Mouse (Mus musculus): ENCODE results near the gene Sigirr. TPM values are rescaled to one million over a fixed set of nuclear protein-coding genes. Genes with fewer than 3 reads are reported as not detected.

Sigirr gene
- polyA plus RNA-seq (2012; rRNA removed) = 11.4 and 12.8 TPM in 2 replicates

DNA sequence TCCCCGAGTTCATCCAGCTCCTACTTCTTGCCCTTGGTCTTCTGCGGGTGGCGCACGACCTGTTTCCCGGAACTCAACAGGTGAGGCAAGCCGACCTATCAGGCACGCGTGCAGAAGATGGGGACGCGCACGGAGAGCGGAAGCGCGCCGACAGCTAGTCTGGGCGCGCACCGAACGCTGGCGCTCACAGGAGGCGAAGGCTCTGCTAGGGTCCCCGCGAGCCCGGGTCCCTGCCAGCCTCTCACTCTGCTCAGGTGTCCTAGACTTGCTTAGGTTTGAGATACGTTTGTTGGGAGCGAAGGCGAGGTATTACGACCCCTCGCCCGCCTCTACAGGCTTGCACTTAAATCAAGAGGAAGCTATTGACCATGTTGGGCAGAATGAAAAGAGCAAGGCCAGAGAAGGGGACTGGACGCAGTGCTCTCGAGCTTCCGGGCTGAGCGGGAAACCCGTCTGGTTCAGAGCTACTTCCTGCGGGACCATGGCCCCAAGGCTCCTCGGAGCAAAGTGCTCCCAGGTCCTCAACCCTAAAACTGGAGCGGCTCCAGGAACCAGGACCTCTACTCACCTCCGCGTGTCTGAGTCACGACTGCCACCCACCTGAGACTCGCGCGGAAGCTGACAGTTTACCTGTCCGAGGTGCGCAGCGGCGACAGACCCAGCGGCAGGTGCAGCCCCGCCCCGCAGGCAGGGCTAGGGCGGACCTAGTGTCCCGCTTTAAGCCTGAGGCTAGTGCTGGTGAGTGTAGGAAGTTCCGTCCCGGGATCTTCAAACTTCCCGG lies at the start of gene Sigirr:
Gene Sigirr (minus strand): TSS at position 662 of the 781 bp plus-strand sequence.

DNA sequence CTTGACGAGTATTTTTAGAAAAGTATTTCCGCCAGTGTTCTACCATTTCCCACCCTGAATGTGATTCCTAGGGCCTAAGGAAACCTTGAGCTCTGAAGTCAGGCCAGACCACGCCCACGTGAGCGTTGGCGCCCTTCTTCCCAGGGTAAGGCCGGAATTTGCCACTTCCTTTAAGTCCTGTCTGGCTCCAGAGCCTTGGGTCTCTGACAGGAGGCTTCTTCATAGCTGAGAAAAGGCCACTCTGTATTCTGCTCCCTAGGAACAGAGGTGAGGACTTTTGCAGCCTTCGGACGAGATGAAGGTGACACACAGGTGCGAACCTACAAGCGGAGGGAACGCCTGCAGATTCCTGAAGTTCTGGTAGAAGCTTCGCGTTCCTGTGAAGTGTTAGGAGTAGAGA lies 21.9 kb upstream of the Sigirr start, which contains the start of gene Ptdss2:
Gene Ptdss2 (plus strand): TSS at position 138 of the 400 bp plus-strand sequence.

GRCm38 (mm10) chr7:141117636-141118035 lies 17.3 kb upstream of the Sigirr start, which contains the start of gene Ano9:
Gene Ano9, minus strand, starts transcription at chr7:141117806.

GRCm38 (mm10) chr7:141077841-141078240 lies 22.5 kb downstream of the Sigirr start, which contains the start of gene Pkp3:
Gene Pkp3, plus strand, starts transcription at chr7:141078218.

DNA sequence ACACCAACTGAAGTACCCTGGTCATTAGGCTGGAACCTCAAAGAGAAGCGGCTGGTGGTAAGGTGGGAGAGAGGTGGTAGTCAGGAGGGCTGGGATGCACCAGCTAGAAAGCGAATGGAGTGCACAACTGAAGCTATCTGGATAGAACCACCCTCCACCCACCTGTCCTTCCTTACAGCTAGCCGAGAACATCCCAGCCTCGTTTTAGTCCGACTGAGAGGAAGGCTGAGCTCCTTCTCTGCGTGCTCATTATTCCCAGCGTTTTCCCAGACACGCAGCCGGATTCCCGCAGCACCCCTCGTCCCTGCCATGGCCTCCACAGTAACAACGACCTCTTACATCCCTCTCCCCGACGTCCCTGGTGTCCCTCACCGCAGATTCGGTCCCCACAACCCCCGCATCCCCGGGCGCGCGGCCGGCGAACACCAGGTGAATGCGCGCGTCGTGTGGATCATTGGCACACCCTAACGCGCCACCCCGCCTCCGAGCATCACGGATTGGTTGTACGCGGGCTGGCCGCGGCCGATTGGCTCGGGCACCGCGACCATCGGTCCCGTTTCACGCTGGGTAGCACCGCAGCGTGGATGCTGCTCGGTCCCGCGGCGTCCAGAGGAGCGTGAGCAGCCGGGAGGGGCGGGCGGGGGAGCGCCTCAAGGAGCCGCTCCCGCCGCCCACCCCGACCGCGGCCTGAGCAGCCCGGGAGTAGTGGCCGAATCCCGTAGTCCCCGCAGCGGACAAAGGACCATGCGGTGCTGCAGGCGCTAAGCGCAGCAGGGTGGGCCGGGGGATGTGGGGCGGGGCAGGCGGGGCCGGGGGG lies 39.7 kb downstream of the Sigirr start, which contains the start of gene B4galnt4:
Gene B4galnt4 (plus strand): TSS at position 679 of the 817 bp plus-strand sequence.

Other genes starting within 250 kb of the Sigirr start
- not detected in 2 replicates for gene Gm45785, start 244.2 kb downstream of the Sigirr start, polyA plus RNA-seq (2012; rRNA removed)
- gene Ric8a, start 243.6 kb downstream of the Sigirr start, polyA plus RNA-seq (2012; rRNA removed) = 136 and 146 TPM in 2 replicates
- 27.1 and 32.9 TPM in 2 replicates for gene Bet1l, start 243.0 kb downstream of the Sigirr start, polyA plus RNA-seq (2012; rRNA removed)
- 62.6 and 66.1 TPM in 2 replicates for gene Psmd13, start 218.6 kb downstream of the Sigirr start, polyA plus RNA-seq (2012; rRNA removed)
- gene Sirt3, start 218.3 kb downstream of the Sigirr start, polyA plus RNA-seq (2012; rRNA removed) = 31.6 and 44.1 TPM in 2 replicates
- 4.1 and 5.5 TPM in 2 replicates for gene Cox8b, start 200.1 kb downstream of the Sigirr start, polyA plus RNA-seq (2012; rRNA removed)
- gene Nlrp6, start 179.7 kb downstream of the Sigirr start, polyA plus RNA-seq (2012; rRNA removed) = 1.4 and 1.6 TPM in 2 replicates
- gene Pgghg, start 159.2 kb downstream of the Sigirr start, polyA plus RNA-seq (2012; rRNA removed) = 61.1 and 72.6 TPM in 2 replicates
- 2.4 and 4.1 TPM in 2 replicates for gene Ifitm5, start 150.3 kb downstream of the Sigirr start, polyA plus RNA-seq (2012; rRNA removed)
- gene Gm45717, start 144.6 kb downstream of the Sigirr start, polyA plus RNA-seq (2012; rRNA removed) = 0.60 TPM in 1 of 2 replicates, not detected in the other
- 1,395 and 2,043 TPM in 2 replicates for gene Ifitm2, start 144.6 kb downstream of the Sigirr start, polyA plus RNA-seq (2012; rRNA removed)
- 658 and 1,418 TPM in 2 replicates for gene Ifitm1, start 133.4 kb downstream of the Sigirr start, polyA plus RNA-seq (2012; rRNA removed)
- gene Ifitm3, start 89.8 kb downstream of the Sigirr start, polyA plus RNA-seq (2012; rRNA removed) = 378 and 768 TPM in 2 replicates
- gene Ifitm6, start 82.6 kb downstream of the Sigirr start, polyA plus RNA-seq (2012; rRNA removed) = 5.8 and 9.8 TPM in 2 replicates
- gene Gm17387, start 71.4 kb downstream of the Sigirr start, polyA plus RNA-seq (2012; rRNA removed) = not detected in 2 replicates
- gene B4galnt4, start 39.5 kb downstream of the Sigirr start, polyA plus RNA-seq (2012; rRNA removed) = 3.2 and 3.5 TPM in 2 replicates
- gene Pkp3, start 22.4 kb downstream of the Sigirr start, polyA plus RNA-seq (2012; rRNA removed) = 13.5 and 14.9 TPM in 2 replicates
- gene Ano9, start 17.2 kb upstream of the Sigirr start, polyA plus RNA-seq (2012; rRNA removed) = 2.1 and 2.7 TPM in 2 replicates
- gene Ptdss2, start 21.8 kb upstream of the Sigirr start, polyA plus RNA-seq (2012; rRNA removed) = 62.9 and 65.4 TPM in 2 replicates
- 248 and 267 TPM in 2 replicates for gene Rnh1, start 72.3 kb upstream of the Sigirr start, polyA plus RNA-seq (2012; rRNA removed)
- gene Hras, start 93.4 kb upstream of the Sigirr start, polyA plus RNA-seq (2012; rRNA removed) = 87.5 and 94.7 TPM in 2 replicates
- gene Lrrc56, start 93.6 kb upstream of the Sigirr start, polyA plus RNA-seq (2012; rRNA removed) = 13.4 and 23.5 TPM in 2 replicates
- 3.1 and 4.9 TPM in 2 replicates for gene Lmntd2, start 113.5 kb upstream of the Sigirr start, polyA plus RNA-seq (2012; rRNA removed)
- gene Rassf7, start 115.3 kb upstream of the Sigirr start, polyA plus RNA-seq (2012; rRNA removed) = 46.2 and 50.8 TPM in 2 replicates
- 22.2 and 24.8 TPM in 2 replicates for gene Phrf1, start 128.2 kb upstream of the Sigirr start, polyA plus RNA-seq (2012; rRNA removed)
- gene Irf7, start 165.9 kb upstream of the Sigirr start, polyA plus RNA-seq (2012; rRNA removed) = 57.8 and 77.3 TPM in 2 replicates
- 1.2 and 1.6 TPM in 2 replicates for gene Cdhr5, start 176.2 kb upstream of the Sigirr start, polyA plus RNA-seq (2012; rRNA removed)
- gene Sct, start 178.6 kb upstream of the Sigirr start, polyA plus RNA-seq (2012; rRNA removed) = 15.3 and 19.9 TPM in 2 replicates
- 22.0 and 22.8 TPM in 2 replicates for gene Drd4, start 191.4 kb upstream of the Sigirr start, polyA plus RNA-seq (2012; rRNA removed)
- 26.5 and 30.5 TPM in 2 replicates for gene Deaf1, start 227.1 kb upstream of the Sigirr start, polyA plus RNA-seq (2012; rRNA removed)
- 39.0 and 45.8 TPM in 2 replicates for gene Tmem80, start 227.2 kb upstream of the Sigirr start, polyA plus RNA-seq (2012; rRNA removed)
- gene Eps8l2, start 238.3 kb upstream of the Sigirr start, polyA plus RNA-seq (2012; rRNA removed) = 20.8 and 24.1 TPM in 2 replicates

Measured in ovary, adult 2 months (tissue).